In genomic region chr8:70380069-70380468, GRCm38 (mm10) we compare ENCODE assay signal across 31 mouse cellular contexts. TPM values are rescaled to one million over a fixed set of nuclear protein-coding genes. Genes with fewer than 3 reads are reported as not detected.
DNase-seq lines count a peak whose midpoint lies in the region; TF ChIP-seq lines count a peak whose summit lies in the region.
"Had no signal": no experiment of that assay in that cellular context is flagged by ENCODE, and none has a peak within 500 bp of the region (broad histone marks: within the 10 kb centered on the region; RNA-seq: fewer than 3 reads in every experiment).

No protein-coding gene starts in this region.

- TF ChIP-seq CTCF in layer of hippocampus, adult 2 months (conservative IDR thresholded peaks at IDR 0.05), result no peak

- peak in 1 of 2 experiments; percentile 51 for DNase-seq in layer of hippocampus, adult 2 months (ENCODE audit: low spot score in 2 of 2)
- no peak for DNase-seq in layer of hippocampus, adult 11-12 months (ENCODE audit: low spot score)
- DNase-seq in right cerebral cortex, adult 18-20 months, result peak; percentile 31
- DNase-seq in right cerebral cortex, postnatal 10 days (ENCODE audit: low spot score in 2 of 2), result no peak
- peak; percentile 73 for DNase-seq in cerebellum, adult 9-11 months
- no peak for DNase-seq in urinary bladder, adult 2 months (ENCODE audit: low spot score)
- no peak for DNase-seq in spleen, adult 18-20 months
- DNase-seq: adrenal gland, postnatal 25 days; B cell, adult 2 months; forebrain, postnatal 0 days; gastrocnemius, postnatal 25 days; heart, adult 11 months; heart, postnatal 36 days; kidney, adult 2 months; kidney, postnatal 4 days; thymus, postnatal 14 days had no signal

- H3K4me3 ChIP-seq in layer of hippocampus, adult 2 months, result no peak overlapping the region
- H3K4me3 ChIP-seq: erythroblast, embryonic 14.5 days; forebrain, embryonic 12.5 days; hindbrain, embryonic 12.5 days; intestine, embryonic 15.5 days; limb, embryonic 13.5 days; lung, embryonic 15.5 days; midbrain, embryonic 10.5 days; midbrain, embryonic 15.5 days; stomach, embryonic 15.5 days had no signal

- peak overlapping the region; percentile 48; the same call in 1 of the 2 replicates for H3K27ac ChIP-seq in layer of hippocampus, adult 2 months
- H3K27ac ChIP-seq: forebrain, embryonic 12.5 days; hindbrain, embryonic 12.5 days; hindbrain, postnatal 0 days; intestine, embryonic 15.5 days; kidney, postnatal 0 days; limb, embryonic 13.5 days; lung, embryonic 15.5 days; midbrain, embryonic 10.5 days; midbrain, embryonic 15.5 days; stomach, embryonic 15.5 days had no signal

RNA-seq across cellular contexts. Expression of gene Comp, which starts 6.7 kb away (rescaled TPM):
- total RNA-seq in layer of hippocampus, adult 2 months (2021), result under 1 TPM; 0.29 to 0.56 TPM
- polyA plus RNA-seq in urinary bladder, adult 2 months (2012; rRNA removed), result 0.22 and 0.23 TPM in 2 replicates
- total RNA-seq: megakaryocyte progenitor cell, adult 5-6 weeks had no signal
- polyA plus RNA-seq: erythroblast, embryonic 14.5 days had no signal

RNA-seq across cellular contexts. Expression of gene Upf1, which starts 27.0 kb away (rescaled TPM):
- total RNA-seq in layer of hippocampus, adult 2 months (2021), result 10 to 100 TPM; 67.7 to 68.7 TPM
- 16.4 and 30.5 TPM in 2 replicates for polyA plus RNA-seq in urinary bladder, adult 2 months (2012; rRNA removed)

RNA-seq across cellular contexts. Expression of gene Gdf1, which starts 50.5 kb away (rescaled TPM):
- 10 to 100 TPM; 12.1 to 14.4 TPM for total RNA-seq in layer of hippocampus, adult 2 months (2021)
- 0.74 and 1.3 TPM in 2 replicates for polyA plus RNA-seq in urinary bladder, adult 2 months (2012; rRNA removed)
- total RNA-seq: adrenal gland, adult 18-20 months; adrenal gland, postnatal 25 days; heart, postnatal 36 days; megakaryocyte progenitor cell, adult 5-6 weeks; neutrophil, adult 5-6 weeks had no signal
- polyA plus RNA-seq: embryonic facial prominence, embryonic 14.5 days; kidney, adult 2 months had no signal

RNA-seq across cellular contexts. Expression of gene Crtc1, which starts 59.3 kb away (rescaled TPM):
- 100 to 1,000 TPM; 191 to 208 TPM for total RNA-seq in layer of hippocampus, adult 2 months (2021)
- polyA plus RNA-seq in urinary bladder, adult 2 months (2012; rRNA removed), result 7.9 and 11.7 TPM in 2 replicates

Comparison
In these comparisons a context has a peak if more than half of its experiments do, and no peak if none do; other contexts are left out.
1. DNase-seq: peak in right cerebral cortex, adult 18-20 months (single experiment) and cerebellum, adult 9-11 months (single experiment); none in layer of hippocampus, adult 11-12 months (single experiment), right cerebral cortex, postnatal 10 days (0 of 2), urinary bladder, adult 2 months (single experiment) and spleen, adult 18-20 months (0 of 2).